Mouse (Mus musculus) mesoderm, embryonic 11.5 days (tissue): ENCODE results near the gene Phox2a.

ENCODE experiments used
- DNase-seq: peaks from one replicate; pipeline ENCODE4 v3.0.0-alpha.2; 2012; ENCODE audit warnings: low read depth, low spot score

Gene Phox2a

DNA sequence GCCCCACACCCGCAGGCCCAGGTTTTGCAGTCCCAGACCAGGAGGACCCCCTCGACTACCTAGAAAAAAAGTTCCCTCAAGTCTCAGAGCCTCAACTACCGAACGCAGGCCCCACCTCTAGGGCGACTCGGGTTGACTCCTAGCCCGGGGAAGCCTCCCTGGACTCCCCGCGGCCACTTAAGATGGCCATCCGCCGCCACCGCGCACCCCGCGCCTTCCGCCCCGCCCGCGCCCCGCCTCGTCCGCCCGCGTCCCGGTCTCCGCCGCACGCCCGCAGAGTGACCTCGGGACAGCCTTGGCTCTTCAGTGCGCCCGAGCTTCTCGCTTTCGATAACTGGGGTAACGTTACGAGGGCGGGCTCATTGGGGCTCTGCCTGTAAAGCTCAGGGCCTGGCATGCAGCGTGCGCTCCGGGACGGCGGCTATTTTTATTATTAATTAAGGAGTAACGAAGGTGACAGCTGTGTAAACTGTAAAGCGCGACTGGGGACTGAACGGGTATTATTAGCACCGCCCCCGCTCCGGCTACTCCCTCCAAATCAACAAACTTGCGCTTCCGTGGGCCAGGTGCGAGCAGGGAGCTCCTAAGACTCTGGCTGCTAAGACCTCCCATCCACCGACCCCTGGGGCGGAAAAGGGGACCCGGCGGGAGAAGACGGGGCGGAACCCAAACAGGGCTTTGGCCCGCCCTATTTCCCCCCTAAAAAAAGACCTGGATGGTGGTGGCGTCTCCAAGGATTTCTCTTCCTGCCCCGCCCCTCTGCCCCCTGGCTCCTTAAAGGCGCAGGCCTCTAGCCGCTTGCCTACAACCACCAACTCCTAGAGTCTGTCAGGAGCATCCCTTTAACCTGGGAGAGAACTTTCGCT, 19.7 kb downstream of the Phox2a start, which contains the start of gene Inppl1:
TSS of gene Inppl1 (minus strand) at position 624 of the 866 bp plus-strand sequence.
- peak; percentile 90 for DNase-seq

DNA sequence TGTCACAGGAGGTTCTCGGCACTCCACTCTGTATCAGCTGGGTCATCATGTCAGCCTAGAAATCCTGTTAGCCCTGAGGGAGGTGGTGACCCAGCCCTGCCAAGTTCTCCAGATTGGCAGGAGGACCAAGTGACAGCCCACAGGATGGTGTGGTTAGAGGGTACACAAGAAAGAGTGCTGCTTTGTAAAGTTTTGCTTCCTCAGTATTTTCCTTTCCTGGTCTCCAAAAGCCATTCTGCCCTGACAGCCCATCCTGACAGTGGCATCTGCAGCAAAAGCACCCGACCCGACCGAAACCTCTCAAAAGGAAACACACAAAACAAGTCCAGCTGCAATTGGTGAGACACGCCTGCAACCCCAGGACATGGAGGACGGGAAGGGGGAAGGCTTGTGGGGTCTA, 26.1 kb downstream of the Phox2a start:
- DNase-seq = no peak

DNA sequence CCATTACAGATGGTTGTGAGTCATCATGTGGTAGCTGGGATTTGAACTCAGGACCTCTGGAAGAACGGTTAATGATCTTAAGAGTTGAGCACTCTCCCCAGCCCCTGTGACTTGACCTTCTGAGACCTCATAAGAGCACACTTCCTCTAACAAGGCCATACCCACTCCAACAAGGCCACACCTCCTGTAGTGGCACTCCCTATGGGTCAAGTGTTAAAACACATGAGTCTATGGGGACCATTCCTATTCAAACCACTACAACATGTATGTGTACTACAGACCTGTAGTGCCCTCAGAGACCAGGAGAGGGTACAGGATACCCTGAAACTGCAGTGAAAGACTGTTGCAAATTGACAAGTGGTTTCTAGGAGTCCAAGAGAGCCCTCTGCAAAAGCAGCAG, 29.8 kb downstream of the Phox2a start:
- DNase-seq = no peak

DNA sequence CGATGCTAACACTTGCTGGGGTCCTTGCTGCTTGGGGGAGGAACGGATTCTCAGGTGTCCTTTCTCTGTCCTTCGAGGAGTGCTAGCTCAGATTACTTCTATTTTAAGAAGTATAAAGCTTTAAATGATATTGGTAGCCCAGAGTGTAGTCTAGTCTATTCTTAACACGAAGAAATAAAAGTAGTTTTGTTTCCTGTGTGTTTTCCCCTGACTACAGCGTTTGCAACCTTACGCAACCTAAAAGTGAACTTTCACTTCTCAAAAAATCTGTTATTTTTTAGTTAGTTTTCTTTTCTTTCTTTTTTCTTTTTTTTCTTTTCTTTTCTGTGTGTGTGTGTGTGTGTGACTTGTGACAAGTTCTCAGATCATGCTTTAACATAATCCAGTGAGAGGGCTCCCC, 33.6 kb downstream of the Phox2a start:
- DNase-seq = no peak

DNA sequence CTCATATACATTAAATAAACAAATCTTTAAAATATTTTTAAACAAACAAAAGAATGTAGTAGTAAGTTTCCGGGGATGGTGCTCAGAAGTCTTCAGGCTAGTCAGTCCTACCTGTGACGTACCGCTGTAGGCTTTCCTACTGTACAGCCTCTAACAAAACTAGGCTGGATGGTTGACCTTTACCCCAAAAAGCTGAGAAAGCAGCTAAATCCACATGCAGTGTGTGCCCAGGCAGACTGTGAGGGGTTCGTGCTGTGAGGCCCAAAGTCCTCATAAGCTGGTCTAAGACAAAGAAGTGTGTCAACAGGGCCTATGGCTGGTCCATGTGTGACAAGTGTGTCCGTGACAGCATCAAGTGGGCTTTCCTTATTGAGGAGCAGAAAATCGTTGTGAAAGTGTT, 34.7 kb downstream of the Phox2a start:
- no peak for DNase-seq

DNA sequence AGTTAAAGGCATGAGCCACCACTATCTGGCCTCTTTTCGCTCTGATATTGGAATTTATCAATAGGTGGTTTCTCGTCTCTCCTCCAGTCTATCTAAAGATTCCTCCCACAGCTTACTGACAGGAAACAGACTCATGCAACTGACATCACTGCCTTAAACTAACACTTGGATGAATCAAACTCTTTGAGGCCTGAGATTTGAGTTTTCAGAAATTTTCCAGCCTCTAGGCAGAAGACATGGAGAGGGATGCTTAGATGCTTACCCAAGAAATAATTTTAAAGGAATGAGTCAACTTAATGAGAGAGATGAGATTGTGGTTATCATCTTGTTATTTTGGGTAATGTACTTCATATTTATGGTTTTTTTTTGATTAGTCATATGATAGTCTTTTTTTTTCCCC, 35.7 kb downstream of the Phox2a start:
- DNase-seq = no peak

DNA sequence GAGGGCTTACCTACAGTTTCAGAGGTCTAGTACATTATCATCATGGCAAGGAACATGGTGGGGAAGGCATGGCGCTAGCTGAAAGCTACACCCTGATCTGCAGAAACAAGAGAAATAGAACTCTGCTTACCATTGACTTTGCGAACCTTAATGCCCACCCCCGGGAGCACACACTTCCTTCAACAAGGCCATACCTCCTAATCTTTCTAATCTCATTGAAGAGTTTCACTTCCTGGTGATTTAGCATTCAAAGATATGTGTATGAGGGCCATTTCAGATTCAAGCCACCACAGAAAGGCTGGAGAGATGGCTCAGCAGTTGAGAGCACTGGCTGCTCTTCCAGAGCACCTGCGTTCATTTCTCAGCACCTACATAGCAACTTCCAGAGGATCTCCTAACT, 39.0 kb downstream of the Phox2a start, which contains the start of gene Folr2:
TSS of gene Folr2 (minus strand) at position 101 of the 400 bp plus-strand sequence.
- no peak for DNase-seq

DNA sequence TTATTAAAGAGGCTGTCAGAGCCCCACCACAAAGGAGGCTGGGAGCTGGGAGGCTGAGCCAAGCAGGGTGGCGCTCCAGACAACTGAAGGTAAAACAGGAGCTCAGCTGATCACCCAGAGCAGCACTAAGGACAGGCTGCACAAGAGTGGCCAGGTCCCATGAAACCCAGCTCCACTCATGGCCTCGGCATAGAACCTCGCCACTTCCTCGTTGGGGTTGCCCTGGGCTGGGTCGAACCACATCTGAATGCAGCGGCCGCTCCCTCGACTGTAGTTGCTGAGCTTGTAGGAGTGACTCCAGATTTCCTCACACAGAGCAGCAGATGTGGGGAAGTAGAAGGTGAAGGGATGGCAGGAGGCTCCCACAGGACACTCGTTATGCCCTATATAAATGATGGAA, 40.2 kb downstream of the Phox2a start:
- no peak for DNase-seq

DNA sequence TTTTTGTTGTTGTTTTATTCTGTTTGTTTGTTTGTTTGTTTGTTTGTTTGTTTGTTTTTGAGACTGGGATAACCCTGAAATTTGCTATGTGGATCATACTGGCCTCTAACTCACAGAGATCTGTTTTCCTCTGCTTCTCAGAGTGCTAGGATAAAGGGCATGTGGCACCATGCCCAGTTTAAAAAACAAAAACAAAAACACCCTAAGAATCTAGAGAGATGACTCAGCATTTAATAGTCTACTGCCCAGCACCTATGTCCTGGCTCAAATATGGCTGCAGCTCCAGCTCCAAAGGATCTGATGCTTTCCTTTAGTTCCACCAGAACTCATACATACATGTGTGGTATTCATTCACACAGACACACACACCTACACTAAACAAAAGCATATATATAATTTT, 42.9 kb downstream of the Phox2a start:
- DNase-seq = no peak

DNA sequence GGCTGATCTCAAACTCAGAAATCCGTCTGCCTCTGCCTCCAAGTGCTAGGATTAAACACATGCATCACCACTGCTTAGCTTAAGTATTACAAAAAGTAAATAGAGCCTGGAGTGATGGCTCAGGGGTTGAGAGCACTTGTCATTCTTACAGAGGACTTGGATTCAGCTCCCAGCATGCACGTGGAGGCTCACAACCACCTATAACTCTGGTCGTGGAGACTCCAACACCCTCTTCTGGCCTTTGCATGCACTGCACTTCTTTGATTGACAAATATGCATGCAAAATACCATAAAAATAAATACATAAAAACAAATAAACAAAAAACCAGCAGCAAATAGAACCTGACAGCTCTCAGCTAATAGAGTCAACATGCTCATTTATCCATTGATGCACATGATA, 44.2 kb downstream of the Phox2a start:
- DNase-seq = no peak

DNA sequence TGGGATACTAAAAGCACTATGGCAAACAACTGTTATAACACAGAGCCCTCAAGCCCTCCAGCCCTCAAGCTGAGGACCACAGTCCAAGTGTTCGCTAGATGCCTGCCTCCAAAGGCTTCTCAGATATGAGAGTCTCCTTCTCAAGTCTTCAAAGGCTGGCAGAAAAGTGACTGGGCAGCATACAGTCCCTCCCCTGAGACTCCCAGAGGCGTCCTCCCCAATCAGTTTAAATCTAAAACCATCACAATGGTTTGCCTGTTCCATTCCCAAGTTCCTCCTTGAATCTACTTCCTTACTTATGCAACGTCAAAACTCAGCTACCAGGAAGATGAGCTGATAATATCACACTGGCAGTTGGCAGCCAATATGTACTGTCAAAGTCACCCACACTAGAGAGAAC, 45.3 kb downstream of the Phox2a start, which contains the start of gene Anapc15:
TSS of gene Anapc15 (plus strand) at position 301 of the 400 bp plus-strand sequence.
- DNase-seq = no peak

DNA sequence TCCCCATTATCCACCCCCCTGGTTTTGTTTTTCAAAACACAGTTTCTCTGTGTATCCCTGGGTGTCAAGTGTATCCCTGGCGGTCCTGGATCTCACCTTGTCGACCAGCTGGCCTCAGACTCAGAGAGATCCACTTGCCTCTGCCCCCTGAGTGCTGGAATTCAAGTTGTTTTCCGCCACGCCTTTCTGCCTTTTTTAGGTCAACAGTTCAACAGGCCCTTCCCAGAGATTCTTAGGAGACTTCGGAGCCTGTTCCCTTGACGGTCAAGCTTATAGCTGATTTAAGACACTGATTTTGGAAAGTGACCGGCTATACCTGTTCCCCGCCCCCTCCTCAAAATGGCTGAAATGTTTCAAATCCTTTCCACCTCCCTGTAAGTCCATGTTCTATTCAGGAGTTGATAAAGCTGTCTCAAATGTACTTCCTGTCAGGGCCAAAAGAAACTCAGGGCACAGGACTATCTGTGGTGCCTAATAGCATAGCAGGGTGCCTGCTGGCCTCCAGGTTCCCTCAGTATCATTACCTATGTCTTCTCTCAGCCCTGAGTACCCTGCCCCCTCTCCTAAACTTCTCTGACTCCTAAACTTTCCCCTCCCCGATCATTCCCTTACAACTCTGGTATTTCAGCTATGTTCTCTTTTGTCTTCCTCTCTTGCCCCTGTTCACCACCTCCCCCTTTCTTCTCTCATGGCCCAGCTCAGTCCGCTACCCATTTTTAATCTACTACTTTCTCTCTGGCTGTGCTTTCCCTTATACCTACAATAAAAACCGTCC, 48.6 kb downstream of the Phox2a start:
- DNase-seq = no peak

DNA sequence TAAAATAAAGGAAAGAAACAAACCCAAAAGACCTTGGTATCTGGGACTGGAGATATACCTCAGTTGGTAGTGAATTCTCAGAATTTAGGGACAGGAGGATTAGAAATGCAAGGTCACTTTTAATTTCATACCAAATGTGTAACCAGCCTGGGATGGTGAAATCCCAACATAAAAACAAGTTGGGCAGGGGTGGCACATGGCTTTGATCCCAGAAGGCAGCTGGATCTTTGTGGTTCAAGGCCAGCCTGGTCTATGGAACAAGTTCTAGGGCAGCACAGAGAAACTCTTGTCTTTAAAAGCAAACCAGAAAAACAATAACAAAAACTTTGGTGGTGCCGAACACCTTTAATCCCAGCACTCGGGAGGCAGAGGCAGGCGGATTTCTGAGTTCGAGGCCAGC, 49.4 kb downstream of the Phox2a start:
- DNase-seq = no peak

DNA sequence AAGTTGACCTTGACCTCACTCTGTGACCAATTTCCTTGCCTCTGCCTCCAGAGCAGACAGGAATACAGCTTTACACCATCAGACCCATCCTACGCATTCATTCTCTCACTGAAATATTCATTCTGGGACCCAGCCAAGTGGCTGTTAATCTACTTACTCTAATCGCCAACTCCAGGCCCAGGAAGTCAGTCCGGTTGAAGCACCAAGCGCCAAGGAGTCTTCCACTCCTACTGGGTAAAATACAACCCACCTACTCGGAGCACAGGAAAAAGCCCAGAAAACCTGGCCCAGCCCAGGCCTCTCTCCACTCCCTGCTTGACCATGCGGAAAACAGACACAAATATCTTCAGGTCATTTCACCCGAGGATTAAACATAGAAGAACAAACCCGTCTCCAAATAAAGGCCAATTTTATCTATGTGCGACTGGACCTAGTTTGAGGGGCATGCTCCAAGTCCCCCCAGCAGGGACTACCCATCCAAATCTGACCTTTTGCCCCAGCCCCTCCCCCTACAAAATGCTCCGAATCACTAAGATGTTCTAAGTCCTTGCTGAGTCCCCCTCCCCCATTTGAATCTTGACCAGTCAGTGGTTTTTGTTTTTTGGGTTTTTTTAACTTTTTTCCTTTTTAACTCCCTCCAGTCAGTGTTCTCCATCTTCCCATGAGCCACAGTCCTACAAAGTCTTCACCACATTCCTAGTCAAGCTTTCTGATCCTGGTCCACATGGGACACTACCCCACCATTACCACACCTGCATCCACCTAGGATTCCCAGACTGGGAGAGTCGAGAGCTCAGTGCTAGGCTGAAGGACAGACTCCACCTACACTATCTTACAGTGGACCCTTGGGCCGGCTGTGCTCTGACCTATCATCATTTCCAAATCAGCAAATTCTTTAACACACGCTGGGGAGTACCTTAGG, 50.4 kb downstream of the Phox2a start:
- no peak for DNase-seq

DNA sequence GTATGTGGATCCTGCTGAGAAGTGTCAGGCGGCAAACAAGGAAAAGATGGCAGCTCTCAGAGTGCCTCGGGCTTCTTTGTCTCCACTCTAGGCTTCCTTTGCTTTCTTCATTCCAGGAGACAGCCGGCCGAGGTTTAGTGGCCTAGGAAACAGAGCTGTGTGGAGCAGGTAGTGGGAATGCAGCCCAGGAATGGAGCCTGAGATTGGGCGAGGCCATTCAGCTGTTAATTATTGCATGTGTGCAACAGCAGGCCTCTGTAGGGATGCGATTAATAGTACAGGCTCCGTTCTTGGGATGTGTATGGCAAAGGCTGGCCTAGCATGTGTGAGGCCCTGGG, 51.0 kb downstream of the Phox2a start:
- DNase-seq = no peak

DNA sequence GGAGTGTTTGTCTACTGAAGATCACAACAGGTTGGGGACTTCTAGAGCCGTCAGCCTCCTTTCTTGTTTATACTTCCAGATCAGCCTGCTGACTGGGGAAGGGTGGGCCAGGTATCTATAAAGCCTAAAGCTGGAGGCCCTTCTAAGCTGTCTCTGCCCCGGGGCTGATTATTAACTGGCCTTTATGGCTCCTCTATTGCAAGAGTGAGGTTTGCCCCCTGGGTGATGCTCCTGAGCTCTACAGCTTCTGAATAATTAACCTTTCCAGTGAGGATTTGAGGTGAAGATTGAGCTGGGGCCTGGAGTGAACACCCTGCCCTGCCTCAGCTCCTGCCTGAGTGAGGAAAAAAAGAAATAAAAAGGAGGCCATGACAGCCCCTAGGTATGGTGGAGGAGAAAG, 52.5 kb downstream of the Phox2a start, which contains the start of gene Folr1:
TSS of gene Folr1 (minus strand) at position 160 of the 400 bp plus-strand sequence.
- DNase-seq = no peak

DNA sequence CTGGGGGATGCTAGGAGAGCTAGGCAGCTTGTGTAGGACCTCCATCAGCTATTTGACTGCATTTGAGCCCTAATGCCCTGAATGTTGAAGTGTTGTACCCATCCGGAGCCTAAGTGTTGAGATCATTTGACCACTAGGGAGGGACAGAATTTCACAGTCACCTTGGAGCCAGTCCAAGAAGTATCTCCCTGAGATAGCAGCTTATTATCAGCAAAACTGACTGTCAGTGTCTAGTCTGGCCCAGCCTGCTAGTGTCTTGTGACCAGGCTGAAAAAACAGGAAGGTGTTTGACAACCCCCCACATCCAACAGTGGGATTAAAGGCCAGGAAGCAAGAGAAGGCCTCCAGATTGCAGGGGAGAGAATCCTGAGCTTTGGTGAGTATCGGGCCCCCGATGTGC, 53.2 kb downstream of the Phox2a start:
- DNase-seq = no peak
